Mouse (Mus musculus): Measurements from ENCODE around the gene Il6st.

The Il6st gene

DNA sequence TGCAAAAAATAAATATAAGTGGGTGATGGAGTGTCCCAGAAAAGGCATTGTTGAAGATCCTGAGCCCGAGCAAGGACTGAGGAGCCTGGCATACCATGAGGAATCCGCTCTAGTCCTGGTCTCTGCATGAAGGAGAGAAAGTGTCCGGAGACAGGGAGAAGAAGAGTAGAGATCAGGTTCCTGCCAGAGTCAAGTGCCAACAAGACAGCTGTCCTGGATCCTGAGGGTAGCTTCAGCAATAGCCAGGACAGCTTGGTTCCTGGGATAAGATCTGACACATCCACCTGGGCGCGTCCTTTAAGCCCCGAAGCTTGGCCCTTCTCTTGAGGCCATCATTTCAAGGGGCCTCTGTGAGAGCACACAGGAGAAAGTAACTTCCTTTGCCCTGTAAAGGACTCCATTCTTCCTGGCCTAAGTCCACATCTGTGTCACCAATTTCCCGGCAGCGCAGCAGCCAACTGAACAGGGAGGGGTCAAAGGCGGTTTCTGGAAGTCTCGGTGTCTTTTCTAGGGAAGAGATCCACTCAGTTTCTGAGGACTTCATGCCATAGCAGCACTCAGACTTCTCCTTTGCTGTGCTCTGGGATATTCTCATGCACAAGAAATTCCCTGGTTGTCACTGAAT is 59.6 kb downstream of the Il6st start:
- DNase-seq (ENCODE audit: low read depth, low spot score): no peak

DNA sequence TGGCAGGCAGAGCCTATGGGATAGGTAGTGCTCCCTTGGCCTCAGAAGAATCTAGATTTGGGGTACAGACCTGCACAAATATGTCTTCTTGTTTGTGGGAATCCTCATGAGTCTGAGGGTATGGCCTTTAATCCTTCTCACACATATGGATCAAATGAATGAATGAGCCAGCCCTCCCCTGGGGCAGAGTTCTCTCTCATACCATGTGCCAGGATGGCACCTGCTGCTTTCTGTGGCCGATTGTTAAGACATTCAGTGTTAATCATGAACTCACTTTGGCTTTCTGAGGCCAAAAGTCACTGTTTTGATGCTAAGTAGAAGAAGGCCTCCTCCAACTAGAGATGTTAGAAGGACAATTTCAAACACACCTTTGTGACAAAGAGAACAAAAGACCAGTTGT is 63.3 kb downstream of the Il6st start:
- DNase-seq (ENCODE audit: low read depth, low spot score): no peak

DNA sequence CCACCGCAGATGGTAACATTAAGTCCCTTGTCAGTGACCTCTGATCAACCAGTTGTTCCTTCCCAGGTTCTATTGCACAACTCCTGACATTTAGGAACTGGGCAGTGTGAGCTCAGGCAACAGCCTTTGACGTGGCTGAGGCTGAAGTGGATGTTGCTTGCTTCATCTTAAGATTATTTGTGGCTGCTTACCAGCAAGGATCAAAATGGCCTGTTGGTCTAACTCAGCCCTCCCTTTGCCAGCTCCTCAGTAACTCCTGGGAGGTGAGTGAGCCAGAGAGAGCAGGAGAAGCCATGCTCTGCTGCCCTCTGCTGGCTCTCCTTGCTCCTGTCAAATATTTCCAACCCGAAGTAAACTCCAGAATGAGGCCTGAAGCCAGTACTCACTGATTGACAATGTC is 66.0 kb downstream of the Il6st start:
- DNase-seq (ENCODE audit: low read depth, low spot score): peak; percentile 74

DNA sequence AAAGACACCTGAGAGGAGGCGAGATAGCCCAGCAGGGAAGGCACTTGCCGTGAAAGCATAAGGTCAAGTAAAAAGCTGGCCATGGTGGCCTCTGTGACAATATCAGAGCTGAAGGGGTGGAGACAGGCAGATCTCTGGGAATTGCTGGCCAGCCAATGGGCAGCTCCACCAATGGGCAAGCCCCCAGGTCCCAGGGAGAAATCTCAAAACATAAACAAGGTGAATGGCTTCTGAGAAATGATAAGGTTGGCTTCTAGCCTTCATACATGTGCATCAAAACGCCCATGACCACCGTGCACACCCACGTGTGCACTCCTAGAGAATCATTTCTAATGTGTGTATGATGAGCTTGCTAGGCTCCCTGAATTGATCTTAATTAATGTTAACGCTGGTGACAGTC is 68.4 kb downstream of the Il6st start:
- no peak for DNase-seq (ENCODE audit: low read depth, low spot score)

DNA sequence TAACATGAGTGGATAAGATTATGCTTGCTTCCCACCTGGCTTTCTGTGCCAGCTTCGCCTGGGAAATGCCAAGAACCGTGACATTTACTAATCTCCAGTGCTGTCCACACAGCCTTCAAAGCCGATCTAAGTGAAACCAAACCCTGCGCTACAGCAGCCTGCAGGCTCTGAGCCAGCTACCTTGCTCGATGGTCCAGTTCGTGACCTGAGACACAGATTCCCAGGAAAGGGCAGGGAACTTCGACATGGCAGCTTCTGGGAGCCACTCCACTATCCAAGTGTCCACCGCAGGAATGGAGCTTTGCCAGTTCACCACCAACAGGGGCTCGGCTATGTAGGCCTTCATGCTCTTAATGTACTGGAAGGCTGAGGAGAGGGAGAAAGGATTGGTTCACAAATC is 69.7 kb downstream of the Il6st start:
- DNase-seq (ENCODE audit: low read depth, low spot score): no peak

DNA sequence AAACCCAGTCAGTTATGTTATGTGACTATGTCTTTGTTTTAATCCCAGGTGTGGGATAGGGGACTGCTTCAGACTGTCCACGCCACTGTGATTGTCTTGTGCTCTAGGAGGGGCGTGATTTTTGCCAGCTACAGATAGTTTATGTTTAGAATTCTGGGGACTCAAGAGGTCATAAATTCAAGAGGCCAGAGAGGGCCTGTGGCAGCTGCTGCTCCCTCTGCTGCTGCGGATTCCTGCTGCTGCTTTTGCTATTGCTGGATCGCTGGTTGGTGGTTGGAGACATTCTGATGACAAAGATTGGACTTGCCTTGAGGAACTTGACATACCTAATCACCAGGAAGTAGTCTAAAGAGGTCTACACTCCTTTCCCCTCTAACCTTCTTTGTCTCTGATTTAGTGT is 72.7 kb downstream of the Il6st start:
- DNase-seq (ENCODE audit: low read depth, low spot score): no peak

DNA sequence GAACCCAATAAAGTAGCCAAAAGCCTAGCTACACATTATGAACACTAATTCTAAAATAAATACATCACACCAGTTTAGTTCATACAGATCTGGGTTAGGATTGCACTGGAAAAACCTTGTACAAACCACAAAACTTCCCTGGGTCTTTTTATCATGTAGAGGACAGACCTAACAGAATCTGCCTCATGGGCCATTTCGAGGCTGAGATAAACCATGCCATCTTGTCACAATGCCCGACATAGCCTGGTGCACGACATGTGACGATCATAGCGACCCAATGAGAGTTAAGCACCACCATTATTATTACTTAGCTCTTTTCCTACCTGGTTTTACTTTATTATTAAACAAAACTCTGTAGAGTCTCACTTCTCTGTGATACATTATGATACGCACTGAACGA is 73.2 kb downstream of the Il6st start:
- no peak for DNase-seq (ENCODE audit: low read depth, low spot score)

DNA sequence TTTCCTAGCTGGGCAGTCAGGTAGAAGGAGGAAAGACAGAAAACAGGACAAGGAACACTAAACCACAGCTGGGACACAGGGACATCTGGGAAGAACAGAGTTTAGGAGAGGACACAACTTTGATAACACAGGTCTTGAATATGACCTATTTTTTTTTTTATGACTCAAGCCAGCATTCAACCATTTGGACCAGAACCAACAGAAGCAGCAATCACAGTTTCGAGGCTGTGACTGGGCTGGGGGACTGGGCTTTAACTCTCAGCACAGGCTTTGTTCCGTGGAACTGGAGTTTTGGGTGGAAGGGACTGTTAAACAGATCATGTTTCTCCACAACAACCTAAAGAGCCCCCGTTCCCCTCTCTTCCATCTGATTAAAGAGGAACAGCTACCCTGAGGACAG is 76.7 kb downstream of the Il6st start:
- no peak for DNase-seq (ENCODE audit: low read depth, low spot score)

DNA sequence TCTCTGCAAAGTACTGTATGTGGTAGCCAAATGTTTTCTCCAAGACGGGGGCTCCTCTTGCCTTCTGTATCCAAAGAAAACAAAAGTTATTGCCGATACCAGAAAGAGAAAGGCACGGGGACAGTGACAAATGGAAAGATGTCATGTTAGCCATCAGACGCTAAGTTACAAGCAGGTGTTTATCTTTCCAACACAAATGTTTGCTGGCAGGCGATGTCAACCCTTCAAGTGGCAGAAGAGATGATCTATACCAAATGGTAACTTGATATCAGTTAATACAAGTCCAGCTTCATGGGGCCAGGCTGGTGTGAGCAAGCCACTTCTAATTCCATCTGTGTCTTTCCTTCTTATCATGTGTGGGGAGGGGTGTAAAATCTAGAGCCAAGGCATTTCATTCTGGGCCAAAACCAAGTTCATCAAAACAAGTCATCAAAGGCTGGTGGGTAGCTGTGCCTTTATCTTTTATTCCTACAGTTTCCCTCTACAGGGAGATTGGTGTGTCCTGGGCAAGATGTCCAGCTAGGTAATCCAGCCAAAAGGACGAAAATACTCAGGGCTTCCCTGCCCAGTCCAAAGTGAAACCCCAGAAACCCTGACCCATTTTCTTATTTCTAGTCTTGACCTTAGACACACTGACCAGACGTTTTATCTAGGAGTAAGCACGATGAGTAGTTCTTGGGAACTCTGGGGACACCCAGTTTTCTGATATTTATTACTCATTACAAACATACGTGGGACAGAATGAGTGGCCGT is 77.5 kb downstream of the Il6st start:
- DNase-seq (ENCODE audit: low read depth, low spot score): no peak

DNA sequence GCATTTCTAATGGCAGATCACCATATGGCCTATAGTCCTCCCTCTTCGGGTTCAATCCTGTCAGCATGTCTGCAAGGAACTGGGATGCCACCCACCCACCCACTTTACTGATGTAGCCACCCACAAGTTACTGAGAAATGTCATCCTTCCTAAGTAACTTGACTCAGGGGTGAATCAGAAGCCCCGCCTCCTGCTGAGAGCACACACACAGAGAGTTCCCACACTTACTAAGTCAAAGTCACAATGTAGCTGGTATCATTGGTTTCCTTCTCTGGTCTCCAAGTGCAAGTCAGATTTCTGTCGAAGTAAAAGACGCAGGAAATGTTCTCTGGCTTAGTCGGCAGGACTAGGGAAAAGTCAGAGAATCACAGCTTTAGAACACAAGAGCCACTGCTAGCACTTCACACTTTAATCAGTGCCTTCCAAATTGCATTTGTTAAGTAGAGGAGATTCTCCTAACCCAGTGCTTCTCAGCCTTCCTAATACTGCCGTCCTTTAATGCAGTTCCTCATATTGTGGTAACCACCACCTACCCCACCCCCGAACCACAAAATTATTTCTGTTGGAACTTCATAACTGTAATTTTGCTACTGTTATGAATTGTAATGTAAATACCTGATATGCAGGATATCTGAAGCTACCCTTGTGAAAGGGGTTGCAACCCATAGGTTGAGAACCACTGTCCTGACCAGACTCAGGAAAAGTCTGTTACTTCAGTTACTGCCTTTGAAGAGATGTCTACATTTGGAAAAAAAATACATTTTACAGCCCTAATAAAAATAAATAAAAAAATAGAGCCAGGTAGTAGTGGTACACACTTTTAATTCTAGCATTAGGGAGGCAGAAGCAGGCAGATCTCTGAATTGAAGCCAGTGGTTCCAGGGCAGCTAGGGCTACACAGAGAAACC is 88.0 kb downstream of the Il6st start:
- DNase-seq (ENCODE audit: low read depth, low spot score): no peak

DNA sequence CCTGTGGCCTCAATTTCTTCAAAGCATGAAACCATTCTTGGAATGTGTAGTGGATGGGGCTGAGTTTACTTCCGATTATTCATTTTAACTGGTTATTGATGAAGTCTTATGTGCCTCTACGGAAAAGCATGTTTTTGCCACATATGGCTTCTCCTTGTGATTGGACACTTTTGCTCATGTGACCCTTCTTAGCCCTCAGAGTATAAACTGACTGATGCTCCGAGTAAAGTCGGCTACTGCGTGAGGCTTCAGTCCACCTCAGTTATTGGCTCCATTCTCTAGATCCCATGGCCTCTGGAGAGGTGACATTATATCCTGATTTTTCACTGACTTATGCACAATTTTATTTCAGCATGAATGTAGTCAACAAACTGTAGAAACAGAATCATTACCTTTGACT is 89.4 kb downstream of the Il6st start:
- no peak for DNase-seq (ENCODE audit: low read depth, low spot score)

DNA sequence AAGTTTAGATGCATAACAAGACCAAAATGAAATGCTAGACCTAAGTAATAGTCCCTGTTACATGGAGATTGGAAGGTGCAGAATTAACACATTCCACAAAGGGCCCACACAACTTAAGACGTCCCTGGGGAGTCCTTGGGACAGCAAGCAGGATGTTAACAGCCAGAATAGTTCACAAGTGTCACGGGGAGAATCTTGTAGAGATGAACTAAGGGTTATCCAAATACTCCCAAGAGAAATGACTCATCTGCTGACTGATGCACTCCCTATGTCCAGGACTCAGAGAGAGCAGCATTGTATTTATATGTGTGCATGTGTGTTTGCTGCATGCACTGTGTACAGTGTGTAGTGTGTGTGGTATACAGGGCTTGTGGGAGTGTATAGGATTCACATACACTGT is 92.6 kb downstream of the Il6st start:
- no peak for DNase-seq (ENCODE audit: low read depth, low spot score)

Data from A20 (cell line).